Mouse (Mus musculus) cerebellum, adult 2 months (tissue): ENCODE results near the gene Krtap4-2.

Experiments
- CTCF ChIP-seq: fragments of 200-500 bp; IDR thresholded peaks from 2 replicates; pipeline ENCODE4 v1.5.1; 2011; ENCODE audit warnings: low read depth, mild to moderate bottlenecking, control low read depth, low read length, moderate library complexity, borderline replicate concordance; ENCODE audit not compliant: insufficient read depth
- POLR2A ChIP-seq: fragments of 200-500 bp; IDR thresholded peaks from 2 replicates; pipeline ENCODE4 v1.6.1; 2011; ENCODE audit warnings: low read length, control low read depth, borderline replicate concordance; ENCODE audit not compliant: insufficient read depth

GRCm38 (mm10) chr11:99665860-99666259 lies 31.0 kb upstream of the Krtap4-2 start, which contains the start of gene Krtap4-6:
- no peak for TF ChIP-seq CTCF
- no peak for TF ChIP-seq POLR2A
